Mouse (Mus musculus) forebrain, embryonic 13.5 days (tissue): ENCODE data around the gene Dpp6. TPM values are rescaled to one million over a fixed set of nuclear protein-coding genes. Genes with fewer than 3 reads are reported as not detected.

Source experiments
- ATAC-seq: fragments of 200-750 bp; cut with Nextera tagmentation; 2 replicates; pipeline ENCODE4 v1.8.0; 2017
- H3K27ac ChIP-seq: fragments of 300-500 bp; sonication (generic); 2 replicates; pipeline ENCODE4 v1.5.1; 2015; ENCODE audit warnings: inconsistent platforms, mild to moderate bottlenecking, moderate library complexity
- H3K27me3 ChIP-seq: fragments of 300-500 bp; sonication (generic); 2 replicates; pipeline ENCODE4 v1.6.1; 2015; ENCODE audit warnings: mild to moderate bottlenecking, inconsistent platforms
- H3K36me3 ChIP-seq: fragments of 300-500 bp; sonication (generic); 2 replicates; pipeline ENCODE4 v1.6.1; 2015; ENCODE audit warnings: mild to moderate bottlenecking, inconsistent platforms; ENCODE audit not compliant: poor library complexity, severe bottlenecking
- H3K4me1 ChIP-seq: fragments of 300-500 bp; sonication (generic); 2 replicates; pipeline ENCODE4 v1.6.1; 2015; ENCODE audit warnings: inconsistent platforms
- H3K4me2 ChIP-seq: fragments of 300-500 bp; sonication (generic); 2 replicates; pipeline ENCODE4 v1.6.1; 2015; ENCODE audit warnings: inconsistent platforms, mild to moderate bottlenecking, moderate library complexity
- H3K4me3 ChIP-seq: fragments of 300-500 bp; sonication (generic); 2 replicates; pipeline ENCODE4 v1.5.1; 2015; ENCODE audit warnings: mild to moderate bottlenecking, inconsistent platforms
- H3K9ac ChIP-seq: fragments of 300-500 bp; sonication (generic); 2 replicates; pipeline ENCODE4 v1.6.1; 2015; ENCODE audit warnings: mild to moderate bottlenecking, inconsistent platforms
- H3K9me3 ChIP-seq: fragments of 300-500 bp; sonication (generic); replicated peaks from 2 replicates; pipeline ENCODE4 v1.6.1; 2016; ENCODE audit warnings: inconsistent platforms
- WGBS: fragments of 180-500 bp; shearing (Covaris S2); methylation state at CpG from one replicate; pipeline ENCODE4 v1.1.7; 2015; 5-methylcytosine and 5-hydroxymethylcytosine counted together
- polyA plus RNA-seq: library from polyadenylated mRNA; unstranded; fragments of >200 nt; fragmentation: Nextera tagmentation; extraction: Ambion mirVana; gene quantifications from 2 replicates; pipeline ENCODE4 v1.2.1, GENCODE M21; 2015

Dpp6 gene
- polyA plus RNA-seq, 1 experiment from 2014 or later, result 16.5 TPM

DNA sequence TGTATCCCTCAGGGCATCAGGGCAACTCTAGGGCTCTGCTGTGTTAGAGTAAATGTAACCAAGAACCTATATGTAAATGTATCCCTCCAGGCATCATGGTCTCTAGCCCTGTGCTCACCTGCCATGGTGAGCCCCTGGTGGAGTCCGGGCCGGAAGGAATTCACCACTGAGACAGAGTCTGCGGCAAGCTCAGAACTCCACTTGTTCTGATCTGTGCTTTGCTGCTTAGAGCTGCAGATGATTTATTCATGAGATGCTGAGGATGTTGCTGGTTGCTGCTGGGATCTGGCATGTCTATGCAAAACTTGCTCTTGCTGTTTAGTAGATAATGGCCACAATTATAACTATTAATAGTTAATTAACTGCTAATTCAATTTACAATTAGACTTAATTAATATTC lies 425.1 kb downstream of the Dpp6 start:
- Histone ChIP-seq H3K4me3 (no peak overlapping the region), H3K4me2 (no peak overlapping the region), H3K36me3 (no peaks in the 10 kb centered on the region), H3K27me3 (no peaks in the 10 kb centered on the region), H3K9me3 (no peaks in the 10 kb centered on the region), H3K4me1 (0 out of 2 replicates have a peak, but pooled peaks cover 4% of the 10 kb centered on the region), H3K9ac (no peak overlapping the region), H3K27ac (no peak overlapping the region)
- WGBS, result 60% methylated on average over 3 of the region's 3 CpGs
- 0 out of 2 replicates have a peak, but pooled peaks have one; percentile 33 for ATAC-seq

GRCm38 (mm10) chr5:27243226-27243625 lies 426.2 kb downstream of the Dpp6 start:
- Histone ChIP-seq H3K9ac (no peak overlapping the region), H3K27me3 (no peaks in the 10 kb centered on the region), H3K4me2 (no peak overlapping the region), H3K36me3 (no peaks in the 10 kb centered on the region), H3K27ac (no peak overlapping the region), H3K4me1 (0 out of 2 replicates have a peak, but pooled peaks cover 4% of the 10 kb centered on the region), H3K9me3 (no peaks in the 10 kb centered on the region), H3K4me3 (no peak overlapping the region)
- 90% methylated on average over 1 of the region's 1 CpGs for WGBS
- ATAC-seq, result no peak

DNA sequence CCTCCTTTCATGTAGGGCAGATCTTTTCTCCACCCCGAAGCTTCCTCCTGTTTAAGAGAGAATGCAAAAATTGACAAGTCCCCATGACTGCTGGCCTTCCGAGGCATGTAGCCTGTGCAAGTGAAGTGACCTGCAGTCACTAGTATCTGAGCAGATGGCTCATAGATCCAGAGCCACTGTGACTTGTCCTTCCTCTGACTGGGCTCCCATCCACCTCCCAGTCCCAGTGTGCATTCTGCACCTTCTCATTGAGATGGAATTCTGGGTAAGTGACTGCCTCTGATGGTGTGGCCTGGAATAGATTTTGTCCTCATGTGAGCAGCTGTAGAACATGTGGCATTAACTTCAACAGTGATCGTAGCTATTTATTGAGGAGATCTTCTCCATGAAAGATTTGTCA lies 430.8 kb downstream of the Dpp6 start:
- Histone ChIP-seq H3K36me3 (no peaks in the 10 kb centered on the region), H3K27ac (no peak overlapping the region), H3K4me3 (no peak overlapping the region), H3K4me2 (no peak overlapping the region), H3K4me1 (no peaks in the 10 kb centered on the region), H3K9me3 (no peaks in the 10 kb centered on the region), H3K9ac (no peak overlapping the region), H3K27me3 (no peaks in the 10 kb centered on the region)
- 90% methylated on average over 3 of the region's 3 CpGs for WGBS
- ATAC-seq, result no peak

DNA sequence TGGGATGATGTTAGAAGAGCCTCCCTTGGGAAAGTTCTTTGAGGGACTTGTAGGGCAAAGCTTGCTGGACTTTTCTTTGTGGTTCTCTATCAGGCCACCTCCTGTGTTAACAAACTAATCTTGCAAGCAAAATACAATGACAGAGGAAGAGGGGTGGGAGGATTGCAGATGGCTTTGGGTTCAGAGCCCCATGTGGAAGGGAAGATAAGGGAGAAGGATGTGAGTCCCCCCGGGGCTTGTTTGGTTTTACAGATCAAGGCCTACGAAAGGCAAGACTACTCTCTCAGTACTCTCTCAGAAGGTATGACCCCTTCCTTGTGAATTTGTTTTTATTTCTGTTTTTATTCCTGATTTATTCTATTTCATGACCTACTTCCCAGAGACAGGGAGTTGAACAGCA lies 431.7 kb downstream of the Dpp6 start:
- no peaks in the 10 kb centered on the region for H3K4me1 ChIP-seq
- H3K9ac ChIP-seq, result no peak overlapping the region
- H3K4me3 ChIP-seq, result no peak overlapping the region
- no peak overlapping the region for H3K27ac ChIP-seq
- no peak overlapping the region for H3K4me2 ChIP-seq
- 95% methylated on average over 2 of the region's 2 CpGs for WGBS
- no peaks in the 10 kb centered on the region for H3K27me3 ChIP-seq
- no peaks in the 10 kb centered on the region for H3K36me3 ChIP-seq
- ATAC-seq, result no peak
- H3K9me3 ChIP-seq, result no peaks in the 10 kb centered on the region

DNA sequence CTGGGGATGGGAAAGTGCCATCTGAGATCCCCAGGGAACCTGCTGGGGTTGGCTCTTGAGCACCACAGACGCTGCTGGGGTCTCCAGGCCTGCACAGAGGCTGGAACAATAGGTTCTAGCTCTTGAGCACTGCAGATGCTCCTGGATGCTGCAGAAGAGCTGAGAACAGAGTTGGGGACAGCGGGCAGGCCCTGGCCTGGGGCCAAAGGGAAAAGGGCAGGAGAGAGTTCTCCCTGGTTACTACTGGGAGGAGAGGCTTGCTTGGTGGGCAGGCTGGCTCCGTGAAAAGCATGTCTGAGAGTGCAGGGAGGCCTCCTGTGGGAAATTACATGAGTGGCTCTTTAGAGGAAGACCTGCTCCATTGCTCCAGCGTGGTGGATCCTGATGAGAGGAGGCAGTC lies 432.9 kb downstream of the Dpp6 start:
- Histone ChIP-seq H3K9ac (no peak overlapping the region), H3K4me2 (no peak overlapping the region), H3K27ac (no peak overlapping the region), H3K36me3 (no peaks in the 10 kb centered on the region), H3K4me3 (no peak overlapping the region), H3K27me3 (no peaks in the 10 kb centered on the region), H3K4me1 (no peaks in the 10 kb centered on the region), H3K9me3 (0 out of 2 replicates have a peak, but pooled peaks cover 5% of the 10 kb centered on the region)
- WGBS, result 73% methylated on average over 4 of the region's 4 CpGs
- ATAC-seq, result no peak

DNA sequence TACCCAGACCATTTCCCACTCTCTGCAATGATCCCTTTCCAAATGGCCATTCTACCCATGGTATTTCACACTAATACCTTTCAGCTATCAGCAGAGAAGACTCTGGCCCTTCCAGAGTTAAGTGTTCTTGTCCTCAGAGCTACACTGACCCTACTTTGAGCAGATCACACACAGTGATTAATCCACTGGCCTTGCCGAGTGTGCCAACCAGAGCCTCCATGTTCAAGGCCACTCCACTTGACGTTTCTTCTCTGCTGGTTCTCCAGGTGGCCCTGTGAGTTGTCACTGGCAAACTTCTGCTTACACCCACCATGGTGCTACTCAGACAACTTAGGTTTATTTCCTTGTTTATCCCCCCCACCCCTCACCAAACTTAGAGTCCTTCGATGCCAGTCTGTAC lies 433.9 kb downstream of the Dpp6 start:
- 92% methylated on average over 3 of the region's 3 CpGs for WGBS
- Histone ChIP-seq H3K27ac (no peak overlapping the region), H3K9me3 (0 out of 2 replicates have a peak, but pooled peaks cover 5% of the 10 kb centered on the region), H3K4me1 (no peaks in the 10 kb centered on the region), H3K4me2 (no peak overlapping the region), H3K27me3 (no peaks in the 10 kb centered on the region), H3K4me3 (no peak overlapping the region), H3K9ac (no peak overlapping the region), H3K36me3 (no peaks in the 10 kb centered on the region)
- no peak for ATAC-seq

DNA sequence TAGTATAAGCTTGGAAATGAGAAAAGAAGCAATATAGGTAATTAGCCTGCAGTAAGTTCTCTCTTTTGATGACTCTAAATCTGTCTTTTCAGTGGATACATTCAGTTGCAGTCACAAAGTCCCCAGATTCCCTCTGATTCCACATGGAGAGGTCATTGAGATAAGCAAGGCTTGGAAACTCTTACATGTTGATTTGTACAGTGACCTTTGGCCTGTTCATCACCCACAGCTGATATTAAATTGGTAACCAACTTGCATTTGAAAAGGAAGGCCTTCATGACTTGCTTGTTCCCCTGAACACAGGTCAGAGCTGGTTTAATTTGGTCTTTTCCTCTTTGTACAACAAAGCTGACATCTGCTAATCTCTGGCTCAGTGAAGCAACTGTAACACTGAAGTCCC lies 434.4 kb downstream of the Dpp6 start:
- H3K36me3 ChIP-seq, result no peaks in the 10 kb centered on the region
- H3K4me3 ChIP-seq, result no peak overlapping the region
- H3K9me3 ChIP-seq, result 0 out of 2 replicates have a peak, but pooled peaks cover 5% of the 10 kb centered on the region
- no peak overlapping the region for H3K9ac ChIP-seq
- no peak overlapping the region for H3K27ac ChIP-seq
- no peak overlapping the region for H3K4me2 ChIP-seq
- H3K4me1 ChIP-seq, result no peaks in the 10 kb centered on the region
- ATAC-seq, result no peak
- H3K27me3 ChIP-seq, result no peaks in the 10 kb centered on the region

GRCm38 (mm10) chr5:27255247-27255646 lies 438.2 kb downstream of the Dpp6 start:
- no peak for ATAC-seq
- Histone ChIP-seq H3K4me1 (no peaks in the 10 kb centered on the region), H3K4me3 (no peak overlapping the region), H3K27ac (no peak overlapping the region), H3K4me2 (no peak overlapping the region), H3K9ac (no peak overlapping the region), H3K27me3 (no peaks in the 10 kb centered on the region), H3K36me3 (no peaks in the 10 kb centered on the region), H3K9me3 (0 out of 2 replicates have a peak, but pooled peaks cover 5% of the 10 kb centered on the region)
- 91% methylated on average over 2 of the region's 2 CpGs for WGBS

GRCm38 (mm10) chr5:27258636-27259035 lies 441.6 kb downstream of the Dpp6 start:
- WGBS, result 88% methylated on average over 3 of the region's 3 CpGs
- no peak overlapping the region for H3K4me3 ChIP-seq
- no peaks in the 10 kb centered on the region for H3K36me3 ChIP-seq
- H3K9me3 ChIP-seq, result 0 out of 2 replicates have a peak, but pooled peaks cover 5% of the 10 kb centered on the region
- H3K9ac ChIP-seq, result no peak overlapping the region
- no peaks in the 10 kb centered on the region for H3K27me3 ChIP-seq
- no peak overlapping the region for H3K27ac ChIP-seq
- no peak overlapping the region for H3K4me2 ChIP-seq
- peaks cover 22% of the 10 kb centered on the region for H3K4me1 ChIP-seq
- no peak for ATAC-seq

- peak overlapping the region; percentile 41 for H3K4me3 ChIP-seq
- WGBS, result 2% methylated on average over 27 of the region's 27 CpGs
- H3K9ac ChIP-seq, result peak overlapping the region; percentile 63
- H3K9me3 ChIP-seq, result no peaks in the 10 kb centered on the region
- H3K27ac ChIP-seq, result peak overlapping the region; percentile 72
- H3K36me3 ChIP-seq, result no peaks in the 10 kb centered on the region
- H3K27me3 ChIP-seq, result no peaks in the 10 kb centered on the region
- peaks cover 22% of the 10 kb centered on the region for H3K4me1 ChIP-seq
- H3K4me2 ChIP-seq, result peak overlapping the region; percentile 65
- peak; percentile 96 for ATAC-seq
These were observed 445.0 kb downstream of the Dpp6 start for GRCm38 (mm10) chr5:27261746-27262727.

- Histone ChIP-seq H3K27ac (peak overlapping the region; percentile 45; the same call in 1 of the 2 replicates), H3K27me3 (no peaks in the 10 kb centered on the region), H3K4me1 (peaks cover 22% of the 10 kb centered on the region), H3K4me2 (peak overlapping the region; percentile 65), H3K36me3 (no peaks in the 10 kb centered on the region), H3K9me3 (no peaks in the 10 kb centered on the region), H3K4me3 (peak overlapping the region; percentile 41), H3K9ac (peak overlapping the region; percentile 63)
- ATAC-seq, result peak; percentile 17; the same call in 1 of the 2 replicates
- WGBS, result 43% methylated on average over 1 of the region's 1 CpGs
These were observed 445.7 kb downstream of the Dpp6 start for GRCm38 (mm10) chr5:27262751-27263150.

GRCm38 (mm10) chr5:27265281-27265680 lies 448.3 kb downstream of the Dpp6 start:
- H3K4me3 ChIP-seq, result no peak overlapping the region
- no peaks in the 10 kb centered on the region for H3K27me3 ChIP-seq
- ATAC-seq, result no peak
- no peaks in the 10 kb centered on the region for H3K36me3 ChIP-seq
- no peaks in the 10 kb centered on the region for H3K9me3 ChIP-seq
- no peak overlapping the region for H3K9ac ChIP-seq
- H3K4me1 ChIP-seq, result peaks cover 22% of the 10 kb centered on the region
- no peak overlapping the region for H3K27ac ChIP-seq
- WGBS, result 73% methylated on average over 3 of the region's 3 CpGs
- H3K4me2 ChIP-seq, result no peak overlapping the region; the same call in 1 of the 2 replicates
